8 mouse cellular contexts compared by ENCODE assay signal in genomic region chr15:96461541-96462512, GRCm38 (mm10). TPM values are rescaled to one million over a fixed set of nuclear protein-coding genes. Genes with fewer than 3 reads are reported as not detected.
DNase-seq lines count a peak whose midpoint lies in the region; ATAC-seq lines count a peak whose summit lies in the region.

No protein-coding gene starts in this region.

- no peaks in the 10 kb centered on the region for H3K27me3 ChIP-seq in hindbrain, embryonic 10.5 days (ENCODE audit: insufficient read depth, poor library complexity, severe bottlenecking)

- H3K36me3 ChIP-seq in hindbrain, embryonic 10.5 days: peaks cover 7% of the 10 kb centered on the region; the same call in 1 of the 2 replicates

- H3K4me3 ChIP-seq in hindbrain, embryonic 10.5 days: peak overlapping the region; percentile 76

- H3K9me3 ChIP-seq in hindbrain, embryonic 10.5 days: no peaks in the 10 kb centered on the region

- peaks cover 36% of the 10 kb centered on the region for H3K4me1 ChIP-seq in hindbrain, embryonic 10.5 days (replicated peaks)

- 16% methylated on average over 22 of the region's 22 CpGs for WGBS in hindbrain, embryonic 10.5 days

- H3K27ac ChIP-seq in hindbrain, embryonic 10.5 days: peak overlapping the region; percentile 99

- DNase-seq in cerebellum, adult 8-10 months: no peak
- DNase-seq in retina, adult 2 months (ENCODE audit: low read depth, low spot score): peak; percentile 26
- DNase-seq in retina, embryonic 14.5 days (ENCODE audit: low spot score): no peak
- no peak for DNase-seq in hindbrain, embryonic 10.5 days (ENCODE audit: low spot score)
- no peak for DNase-seq in layer of hippocampus, adult 9-11 months

- peak; percentile 67 for ATAC-seq in cerebellum, adult (ENCODE audit: insufficient number of reproducible peaks, low FRiP score, low TSS enrichment)
- ATAC-seq in megakaryocyte, adult 5-6 weeks (ENCODE audit: poor library complexity, severe bottlenecking): peak; percentile 9
- no peak; the same call in 1 of the 2 replicates for ATAC-seq in granulocyte monocyte progenitor cell, adult 5-6 weeks (replicated peaks; ENCODE audit: poor library complexity, severe bottlenecking)

RNA-seq across cellular contexts. Expression of gene Scaf11, which starts 1.2 kb away (rescaled TPM):
- polyA plus RNA-seq in hindbrain, embryonic 10.5 days (2016; fragmentation: Nextera tagmentation; extraction: Ambion mirVana): 66.3 and 94.9 TPM in 2 replicates
- total RNA-seq in megakaryocyte, adult 5-6 weeks (2015): 81.0 and 82.3 TPM in 2 replicates
- total RNA-seq in megakaryocyte, adult 5-6 weeks (2017): 96.7 and 113 TPM in 2 replicates
- 88.4 and 105 TPM in 2 replicates for total RNA-seq in granulocyte monocyte progenitor cell, adult 5-6 weeks (2014; fragmentation: Nextera tagmentation)
- 126 and 137 TPM in 2 replicates for total RNA-seq in granulocyte monocyte progenitor cell, adult 5-6 weeks (2017)
